22 mouse cellular contexts compared by ENCODE assay signal in genomic region chr7:111838162-111838561, GRCm38 (mm10). TPM values are rescaled to one million over a fixed set of nuclear protein-coding genes. Genes with fewer than 3 reads are reported as not detected.
A peak's percentile ranks its signal among the peaks of the same experiment; 100 is the strongest.
DNase-seq lines count a peak whose midpoint lies in the region; ATAC-seq and TF ChIP-seq lines count a peak whose summit lies in the region.
"Had no signal": no experiment of that assay in that cellular context is flagged by ENCODE, and none has a peak within 500 bp of the region (broad histone marks: within the 10 kb centered on the region; RNA-seq: fewer than 3 reads in every experiment).

No protein-coding gene starts in this region.

- CTCF ChIA-PET in Patski (lab: Charles Lee): interaction anchor here (0.8 kb wide), 1 partner anchor 27 kb away, joined by 3 read pairs; no protein-coding TSS in a partner anchor

- ATAC-seq in Patski: peak; percentile 54
- ATAC-seq in forebrain, postnatal 0 days: no peak
- ATAC-seq: forebrain, embryonic 14.5 days; forebrain, embryonic 16.5 days had no signal

- DNase-seq in retina, postnatal 1 day: peak; percentile 15
- DNase-seq in retina, embryonic 14.5 days (ENCODE audit: low spot score): no peak
- peak; percentile 51 for DNase-seq in Patski (ENCODE audit: low read depth, low spot score)
- DNase-seq in forebrain, postnatal 0 days: no peak
- DNase-seq in embryo, embryonic 10.5 days (ENCODE audit: low spot score): no peak
- DNase-seq: adrenal gland, adult 2 months; adrenal gland, postnatal 10 days; adrenal gland, postnatal 25 days; cerebellum, adult 11-12 months; cerebellum, adult 2 months; cerebellum, adult 9-10 months; cerebellum, postnatal 10 days; cerebellum, postnatal 25 days; embryo, embryonic 11 days had no signal

- H3K4me3 ChIP-seq in forebrain, postnatal 0 days (ENCODE audit: low read depth, low read length): no peak overlapping the region
- H3K4me3 ChIP-seq: embryonic facial prominence, embryonic 13.5 days; embryonic facial prominence, embryonic 15.5 days; erythroblast, embryonic 14.5 days; forebrain, embryonic 10.5 days; forebrain, embryonic 12.5 days had no signal

- in situ Hi-C loops in Patski (cut with MboI; ENCODE audit: low pct_unique_long_range_greater_than_20kb): no loop called here

- no peak for TF ChIP-seq CTCF in Patski (IDR thresholded peaks at IDR 0.05)
- no peak for TF ChIP-seq CTCF in forebrain, postnatal 0 days (IDR thresholded peaks at IDR 0.05; ENCODE audit: low read depth)

- no peaks in the 10 kb centered on the region for H3K9me3 ChIP-seq in forebrain, postnatal 0 days (ENCODE audit: low read length)
- H3K9me3 ChIP-seq: embryonic facial prominence, embryonic 13.5 days; embryonic facial prominence, embryonic 15.5 days; forebrain, embryonic 10.5 days; forebrain, embryonic 12.5 days had no signal

- H3K27me3 ChIP-seq in Patski: no peaks in the 10 kb centered on the region
- H3K27me3 ChIP-seq in forebrain, postnatal 0 days (ENCODE audit: insufficient read depth, low read length): no peaks in the 10 kb centered on the region
- H3K27me3 ChIP-seq: embryonic facial prominence, embryonic 13.5 days; embryonic facial prominence, embryonic 15.5 days; forebrain, embryonic 12.5 days had no signal

- H3K9ac ChIP-seq in forebrain, postnatal 0 days: no peak overlapping the region
- H3K9ac ChIP-seq: embryonic facial prominence, embryonic 13.5 days; embryonic facial prominence, embryonic 15.5 days; forebrain, embryonic 12.5 days had no signal

- no peaks in the 10 kb centered on the region for H3K4me1 ChIP-seq in forebrain, postnatal 0 days (ENCODE audit: insufficient read depth)
- H3K4me1 ChIP-seq: embryonic facial prominence, embryonic 13.5 days; embryonic facial prominence, embryonic 15.5 days; forebrain, embryonic 10.5 days had no signal

- no peak overlapping the region for H3K27ac ChIP-seq in forebrain, postnatal 0 days (ENCODE audit: low read depth, low read length)
- H3K27ac ChIP-seq: embryonic facial prominence, embryonic 13.5 days; embryonic facial prominence, embryonic 15.5 days; forebrain, embryonic 10.5 days; forebrain, embryonic 12.5 days had no signal

- H3K36me3 ChIP-seq in forebrain, postnatal 0 days (ENCODE audit: insufficient read depth): no peaks in the 10 kb centered on the region
- H3K36me3 ChIP-seq: embryonic facial prominence, embryonic 13.5 days; embryonic facial prominence, embryonic 15.5 days; forebrain, embryonic 10.5 days; forebrain, embryonic 12.5 days had no signal

- POLR2A ChIA-PET in Patski (lab: Charles Lee): interaction anchor here (1.2 kb wide), 1 partner anchor 59 kb away, joined by 4 read pairs; no protein-coding TSS in a partner anchor

- 50% methylated on average over 3 of the region's 3 CpGs for WGBS in forebrain, postnatal 0 days

- H3K4me2 ChIP-seq in forebrain, postnatal 0 days (ENCODE audit: low read depth): no peak overlapping the region
- H3K4me2 ChIP-seq: embryonic facial prominence, embryonic 13.5 days; embryonic facial prominence, embryonic 15.5 days; forebrain, embryonic 12.5 days had no signal

RNA-seq across cellular contexts. Expression of gene Galnt18, which starts 58.4 kb away (rescaled TPM):
- polyA plus RNA-seq in Patski (2021): 6.1 TPM
- 22.0 and 22.6 TPM in 2 replicates for total RNA-seq in forebrain, postnatal 0 days (2014; rRNA removed)
- polyA plus RNA-seq in forebrain, postnatal 0 days (2015; fragmentation: Nextera tagmentation; extraction: Ambion mirVana): 13.9 and 18.0 TPM in 2 replicates
- total RNA-seq: MEL had no signal
- polyA plus RNA-seq: erythroblast, embryonic 14.5 days had no signal

Comparison
In these comparisons a context has a peak if more than half of its experiments do, and no peak if none do; other contexts are left out.
1. DNase-seq: peak in retina, postnatal 1 day (single experiment) and Patski (single experiment); none in retina, embryonic 14.5 days (single experiment), forebrain, postnatal 0 days (single experiment) and embryo, embryonic 10.5 days (single experiment).